Mouse (Mus musculus) heart, embryonic 13.5 days (tissue): Measurements from ENCODE around the gene Ggt1. TPM values are rescaled to one million over a fixed set of nuclear protein-coding genes. Genes with fewer than 3 reads are reported as not detected.
"Not testable (repeated sequence)": the region's sequence is repeated elsewhere in the genome, so short reads cannot be mapped to it uniquely, and the experiment has no call there.

Source experiments
- ATAC-seq: fragments of 200-750 bp; cut with Nextera tagmentation; 2 replicates; pipeline ENCODE4 v1.8.0; 2017; ENCODE audit warnings: moderate TSS enrichment; ENCODE audit not compliant: insufficient number of reproducible peaks, low FRiP score, low TSS enrichment; ENCODE audit errors: extremely low read depth
- H3K27ac ChIP-seq: fragments of 300-500 bp; sonication (generic); replicated peaks from 2 replicates; pipeline ENCODE4 v1.5.1; 2015; ENCODE audit warnings: moderate library complexity, mild to moderate bottlenecking, inconsistent platforms
- H3K27me3 ChIP-seq: fragments of 300-500 bp; sonication (generic); replicated peaks from 2 replicates; pipeline ENCODE4 v1.6.1; 2015; ENCODE audit warnings: mild to moderate bottlenecking, inconsistent platforms
- H3K36me3 ChIP-seq: fragments of 300-500 bp; sonication (generic); 2 replicates; pipeline ENCODE4 v1.6.1; 2015; ENCODE audit warnings: mild to moderate bottlenecking, inconsistent platforms
- H3K4me1 ChIP-seq: fragments of 300-500 bp; sonication (generic); 2 replicates; pipeline ENCODE4 v1.6.1; 2015; ENCODE audit warnings: inconsistent platforms
- H3K4me2 ChIP-seq: fragments of 300-500 bp; sonication (generic); 2 replicates; pipeline ENCODE4 v1.6.1; 2015; ENCODE audit warnings: inconsistent platforms, mild to moderate bottlenecking, moderate library complexity
- H3K4me3 ChIP-seq: fragments of 300-500 bp; sonication (generic); 2 replicates; pipeline ENCODE4 v1.5.1; 2015; ENCODE audit warnings: moderate library complexity, mild to moderate bottlenecking, inconsistent platforms
- H3K9ac ChIP-seq: fragments of 300-500 bp; sonication (generic); 2 replicates; pipeline ENCODE4 v1.6.1; 2015; ENCODE audit warnings: inconsistent platforms, mild to moderate bottlenecking, moderate library complexity
- H3K9me3 ChIP-seq: fragments of 300-500 bp; sonication (generic); 2 replicates; pipeline ENCODE4 v1.6.1; 2016; ENCODE audit warnings: inconsistent platforms
- whole genome bisulfite sequencing: fragments of 180-500 bp; shearing (Covaris S2); methylation state at CpG from one replicate; pipeline ENCODE4 v1.1.7; 2015; ENCODE audit warnings: mixed read lengths; 5-methylcytosine and 5-hydroxymethylcytosine counted together
- polyA plus RNA-seq: library from polyadenylated mRNA; unstranded; fragments of >200 nt; fragmentation: Nextera tagmentation; extraction: Ambion mirVana; gene quantifications from 2 replicates; pipeline ENCODE4 v1.2.1, GENCODE M21; 2015

Ggt1 gene
- polyA plus RNA-seq, 1 experiment from 2014 or later: 0.52 TPM

DNA sequence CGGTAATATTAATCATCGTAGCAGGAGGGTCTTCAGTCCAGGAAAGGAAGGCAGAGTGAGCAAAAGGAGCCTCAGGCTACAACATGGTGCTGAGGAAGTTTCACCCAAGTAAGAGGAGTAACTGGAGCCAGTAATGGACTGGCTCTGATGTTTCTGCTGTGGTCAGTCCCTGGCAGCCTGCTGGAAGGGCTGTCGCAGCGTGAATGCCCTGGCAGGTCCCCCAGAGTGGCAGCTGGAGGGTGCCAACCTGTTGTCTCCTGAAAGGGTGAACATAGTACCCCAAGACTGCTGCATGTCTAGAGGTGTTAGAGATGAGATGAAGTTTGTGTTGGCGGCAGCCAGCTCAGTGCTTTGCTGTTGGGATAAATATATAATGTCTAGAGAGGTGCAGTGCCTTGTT is 40.8 kb upstream of the Ggt1 start:
- peaks cover 37% of the 10 kb centered on the region for H3K4me1 ChIP-seq
- no peak for ATAC-seq
- no peak overlapping the region for H3K9ac ChIP-seq
- no peak overlapping the region for H3K4me3 ChIP-seq
- H3K4me2 ChIP-seq: no peak overlapping the region
- no peaks in the 10 kb centered on the region for H3K9me3 ChIP-seq
- 92% methylated on average over 5 of the region's 5 CpGs for WGBS
- H3K27me3 ChIP-seq: no peaks in the 10 kb centered on the region
- H3K27ac ChIP-seq: no peak overlapping the region
- H3K36me3 ChIP-seq: peaks cover 64% of the 10 kb centered on the region

GRCm38 (mm10) chr10:75521643-75522042 is 39.8 kb upstream of the Ggt1 start:
- Histone ChIP-seq H3K4me1 (peaks cover 27% of the 10 kb centered on the region), H3K36me3 (peaks cover 73% of the 10 kb centered on the region), H3K4me2 (no peak overlapping the region), H3K9ac (no peak overlapping the region), H3K27ac (no peak overlapping the region), H3K4me3 (no peak overlapping the region), H3K9me3 (no peaks in the 10 kb centered on the region), H3K27me3 (no peaks in the 10 kb centered on the region)
- 91% methylated on average over 4 of the region's 4 CpGs for WGBS
- ATAC-seq: no peak

- not testable (repeated sequence) for H3K27me3 ChIP-seq, H3K4me3 ChIP-seq, H3K9me3 ChIP-seq, H3K4me2 ChIP-seq, H3K9ac ChIP-seq, H3K27ac ChIP-seq, ATAC-seq
- H3K4me1 ChIP-seq: peaks cover 16% of the 10 kb centered on the region
- WGBS: 97% methylated on average over 9 of the region's 9 CpGs
- peaks cover 82% of the 10 kb centered on the region for H3K36me3 ChIP-seq
Observed at GRCm38 (mm10) chr10:75525450-75525849, 36.0 kb upstream of the Ggt1 start.

DNA sequence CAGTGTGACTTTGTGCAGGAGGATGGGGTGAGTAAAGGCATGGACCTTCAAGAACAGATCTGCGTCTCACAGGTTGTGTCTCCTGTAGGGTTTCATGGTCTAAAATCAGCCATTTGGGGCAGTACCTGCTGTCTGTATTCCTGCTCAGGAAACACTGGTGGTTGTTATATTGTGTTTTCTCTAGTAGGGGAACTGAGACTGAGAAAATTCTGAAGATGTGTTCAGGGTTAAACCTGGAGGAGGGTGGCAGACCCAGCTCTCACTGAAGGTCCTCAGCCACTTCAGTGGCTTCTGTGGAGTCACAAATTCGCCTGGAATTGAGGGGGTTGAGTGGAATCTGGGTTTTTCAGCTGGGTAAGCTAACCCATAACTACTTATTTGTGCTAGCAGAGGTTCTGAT is 31.1 kb upstream of the Ggt1 start:
- Histone ChIP-seq H3K27ac (no peak overlapping the region), H3K27me3 (no peaks in the 10 kb centered on the region), H3K4me2 (no peak overlapping the region), H3K9me3 (no peaks in the 10 kb centered on the region), H3K36me3 (peaks cover 80% of the 10 kb centered on the region), H3K4me1 (peaks cover 18% of the 10 kb centered on the region), H3K9ac (no peak overlapping the region), H3K4me3 (no peak overlapping the region)
- 73% methylated on average over 2 of the region's 2 CpGs for WGBS
- no peak for ATAC-seq

DNA sequence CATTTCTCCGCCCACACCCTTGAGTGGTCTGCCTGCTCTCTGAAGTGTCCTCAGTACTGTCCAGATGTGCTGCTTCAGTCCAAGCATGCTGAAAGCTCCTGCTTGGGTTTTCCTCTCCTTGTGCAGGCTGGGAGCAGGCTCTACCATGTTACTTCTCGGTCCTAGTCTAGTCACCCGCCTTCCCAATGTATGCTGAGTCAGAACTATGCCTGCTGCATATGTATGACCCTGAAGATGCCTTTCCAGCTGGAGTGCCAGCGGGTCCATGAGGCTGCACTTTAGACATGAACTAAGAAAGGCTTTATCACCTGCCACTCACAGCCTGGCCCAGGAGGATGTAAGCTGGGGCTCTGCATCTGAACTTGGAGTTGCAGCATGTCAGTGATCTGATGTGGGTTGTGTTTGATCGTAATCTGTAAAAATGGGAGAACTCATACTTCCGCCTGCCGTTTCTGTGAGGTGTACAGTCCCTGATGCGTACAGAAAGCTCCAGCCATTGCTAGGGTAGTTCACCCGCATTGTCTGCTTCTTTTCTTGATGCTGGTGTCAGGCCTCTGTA is 29.8 kb upstream of the Ggt1 start:
- no peaks in the 10 kb centered on the region for H3K27me3 ChIP-seq
- no peak for ATAC-seq
- peaks cover 80% of the 10 kb centered on the region for H3K36me3 ChIP-seq
- H3K9me3 ChIP-seq: no peaks in the 10 kb centered on the region
- WGBS: 82% methylated on average over 9 of the region's 9 CpGs
- no peak overlapping the region for H3K4me3 ChIP-seq
- H3K27ac ChIP-seq: no peak overlapping the region
- no peak overlapping the region for H3K9ac ChIP-seq
- H3K4me2 ChIP-seq: no peak overlapping the region
- H3K4me1 ChIP-seq: peaks cover 28% of the 10 kb centered on the region

- 87% methylated on average over 8 of the region's 8 CpGs for WGBS
- no peak overlapping the region for H3K27ac ChIP-seq
- no peak overlapping the region for H3K4me2 ChIP-seq
- no peak for ATAC-seq
- H3K4me1 ChIP-seq: peaks cover 25% of the 10 kb centered on the region
- no peak overlapping the region for H3K9ac ChIP-seq
- H3K4me3 ChIP-seq: no peak overlapping the region
- no peaks in the 10 kb centered on the region for H3K9me3 ChIP-seq
- H3K36me3 ChIP-seq: peaks cover 67% of the 10 kb centered on the region
- no peaks in the 10 kb centered on the region for H3K27me3 ChIP-seq
Observed at GRCm38 (mm10) chr10:75534216-75534615, 27.2 kb upstream of the Ggt1 start.

DNA sequence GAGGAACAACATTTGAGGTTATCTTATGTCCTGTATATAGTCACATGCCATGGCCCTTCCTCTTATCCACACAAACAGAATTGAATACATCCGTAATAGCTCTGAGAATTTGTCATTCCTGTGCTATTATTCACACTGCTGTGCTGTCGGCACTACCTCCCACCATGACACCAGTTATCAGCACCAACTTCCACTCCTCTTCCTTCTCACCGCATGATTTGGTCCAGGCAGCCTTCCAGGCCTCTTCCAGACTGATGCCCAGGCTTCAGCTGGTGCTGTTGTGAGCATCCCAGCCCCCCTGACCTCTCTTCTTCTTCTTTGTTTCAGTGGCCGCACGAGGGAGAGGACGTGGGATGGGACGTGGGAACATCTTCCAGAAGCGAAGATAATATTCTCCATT is 26.5 kb upstream of the Ggt1 start:
- Histone ChIP-seq H3K27me3 (no peaks in the 10 kb centered on the region), H3K9me3 (no peaks in the 10 kb centered on the region), H3K9ac (no peak overlapping the region), H3K4me2 (no peak overlapping the region), H3K36me3 (peaks cover 62% of the 10 kb centered on the region), H3K27ac (peak overlapping the region; percentile 43; the same call in 1 of the 2 replicates), H3K4me1 (peaks cover 25% of the 10 kb centered on the region), H3K4me3 (no peak overlapping the region)
- 52% methylated on average over 8 of the region's 8 CpGs for WGBS
- no peak for ATAC-seq

- H3K4me2 ChIP-seq: no peak overlapping the region
Observed at GRCm38 (mm10) chr10:75535423-75535822, 26.0 kb upstream of the Ggt1 start.

GRCm38 (mm10) chr10:75536123-75536522 is 25.3 kb upstream of the Ggt1 start:
- H3K9ac ChIP-seq: no peak overlapping the region
- ATAC-seq: no peak
- WGBS: 82% methylated on average over 5 of the region's 5 CpGs
- no peak overlapping the region for H3K4me2 ChIP-seq
- no peaks in the 10 kb centered on the region for H3K9me3 ChIP-seq
- H3K4me3 ChIP-seq: no peak overlapping the region
- H3K27me3 ChIP-seq: no peaks in the 10 kb centered on the region
- H3K4me1 ChIP-seq: peaks cover 25% of the 10 kb centered on the region
- peaks cover 53% of the 10 kb centered on the region for H3K36me3 ChIP-seq
- H3K27ac ChIP-seq: 0 out of 2 replicates have a peak overlapping the region, but pooled peaks have one; percentile 43

More at GRCm38 (mm10) chr10:75535423-75535822, 26.0 kb upstream of the Ggt1 start:
- no peaks in the 10 kb centered on the region for H3K27me3 ChIP-seq
- peak overlapping the region; percentile 43; the same call in 1 of the 2 replicates for H3K27ac ChIP-seq
- H3K9me3 ChIP-seq: no peaks in the 10 kb centered on the region
- H3K36me3 ChIP-seq: peaks cover 58% of the 10 kb centered on the region
- no peak overlapping the region for H3K4me3 ChIP-seq
- no peak for ATAC-seq
- 55% methylated on average over 2 of the region's 2 CpGs for WGBS
- no peak overlapping the region for H3K9ac ChIP-seq
- peaks cover 25% of the 10 kb centered on the region for H3K4me1 ChIP-seq

GRCm38 (mm10) chr10:75547901-75548300 is 13.5 kb upstream of the Ggt1 start:
- 51% methylated on average over 7 of the region's 7 CpGs for WGBS
- H3K27me3 ChIP-seq: 0 out of 2 replicates have a peak, but pooled peaks cover 3% of the 10 kb centered on the region
- no peak overlapping the region for H3K4me3 ChIP-seq
- no peak for ATAC-seq
- H3K4me2 ChIP-seq: peak overlapping the region; percentile 1; the same call in 1 of the 2 replicates
- H3K27ac ChIP-seq: no peak overlapping the region
- H3K36me3 ChIP-seq: no peaks in the 10 kb centered on the region
- H3K4me1 ChIP-seq: peaks cover 18% of the 10 kb centered on the region
- H3K9ac ChIP-seq: no peak overlapping the region
- H3K9me3 ChIP-seq: peaks cover 12% of the 10 kb centered on the region; the same call in 1 of the 2 replicates

DNA sequence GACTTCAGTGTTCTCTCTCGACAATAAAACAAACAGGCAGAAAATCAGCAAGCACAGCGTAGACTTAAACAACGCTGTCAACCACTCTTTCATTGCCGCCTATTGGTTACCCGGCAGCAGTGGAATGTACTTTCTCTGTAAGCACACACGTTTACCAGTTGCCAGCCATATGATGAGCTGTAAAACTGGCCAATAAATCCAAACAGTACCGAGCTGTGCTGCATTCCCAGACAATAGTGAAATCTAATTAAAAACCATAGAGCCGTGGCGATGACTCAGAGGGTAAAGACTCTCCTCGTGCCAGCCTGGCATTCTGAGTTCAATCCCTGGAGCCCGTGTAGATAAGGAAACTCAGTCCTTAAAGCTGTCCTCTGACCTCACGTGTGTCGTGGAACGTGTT is 12.9 kb upstream of the Ggt1 start:
- ATAC-seq: no peak
- H3K4me1 ChIP-seq: peaks cover 18% of the 10 kb centered on the region
- no peak overlapping the region for H3K27ac ChIP-seq
- no peaks in the 10 kb centered on the region for H3K36me3 ChIP-seq
- peaks cover 12% of the 10 kb centered on the region; the same call in 1 of the 2 replicates for H3K9me3 ChIP-seq
- no peak overlapping the region for H3K4me3 ChIP-seq
- H3K9ac ChIP-seq: no peak overlapping the region
- H3K4me2 ChIP-seq: peak overlapping the region; percentile 1; the same call in 1 of the 2 replicates
- 54% methylated on average over 14 of the region's 14 CpGs for WGBS
- 0 out of 2 replicates have a peak, but pooled peaks cover 3% of the 10 kb centered on the region for H3K27me3 ChIP-seq

GRCm38 (mm10) chr10:75549886-75550285 is 11.5 kb upstream of the Ggt1 start:
- Histone ChIP-seq H3K9me3 (0 out of 2 replicates have a peak, but pooled peaks cover 5% of the 10 kb centered on the region), H3K36me3 (no peaks in the 10 kb centered on the region), H3K4me3 (no peak overlapping the region), H3K27ac (no peak overlapping the region), H3K27me3 (0 out of 2 replicates have a peak, but pooled peaks cover 3% of the 10 kb centered on the region), H3K4me1 (peaks cover 18% of the 10 kb centered on the region), H3K4me2 (no peak overlapping the region), H3K9ac (no peak overlapping the region)
- no peak for ATAC-seq
- 69% methylated on average over 7 of the region's 7 CpGs for WGBS
